Mouse (Mus musculus): ENCODE measurements at regions not wholly inside any gene's neighbourhood (a gene's known extent, or its start where the extent isn't known, plus 50 kb on each side); places are given as distances from the start of the nearest gene placed in this dataset.

DNA sequence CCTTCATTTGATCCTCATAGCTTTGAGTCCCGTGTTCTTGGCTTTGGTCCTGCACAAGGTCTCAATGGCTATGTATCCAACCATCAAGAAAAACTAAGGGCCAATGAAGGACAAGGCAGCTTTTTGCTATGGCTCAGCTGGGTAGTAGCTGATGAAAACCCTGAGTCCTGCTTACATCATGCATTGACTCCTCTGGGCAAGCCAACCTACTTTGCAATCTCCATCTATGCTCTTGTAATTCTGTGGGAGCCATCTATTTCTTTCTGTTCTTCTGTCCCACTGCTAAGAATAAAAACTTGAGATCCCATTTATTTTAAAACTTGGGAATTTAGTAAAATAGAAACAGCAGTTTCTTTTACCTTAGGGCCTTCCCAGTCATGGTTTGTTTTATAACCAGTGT lies 391.0 kb upstream of the Lmcd1 start:
- ATAC-seq (replicated peaks; ENCODE audit: poor library complexity): no peak

DNA sequence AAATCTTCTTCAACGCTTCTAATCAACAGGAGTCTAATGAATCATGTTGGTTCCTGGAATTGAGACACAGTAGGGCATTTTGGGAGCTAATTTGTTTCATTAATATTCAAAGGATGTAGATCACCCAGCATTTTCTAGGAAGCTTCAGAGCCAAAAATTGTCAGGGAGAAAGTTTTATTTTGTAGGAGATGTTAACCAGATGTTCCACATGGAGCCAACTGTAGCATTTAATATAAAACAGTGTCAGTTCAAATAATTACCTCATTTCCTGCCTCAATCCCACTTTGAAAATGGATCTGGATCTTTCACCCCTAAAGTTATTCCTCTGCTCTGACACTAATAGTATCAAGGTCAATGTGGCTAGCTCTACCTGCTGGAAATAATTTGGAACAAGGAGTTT lies 389.6 kb upstream of the Lmcd1 start:
- no peak for ATAC-seq (replicated peaks; ENCODE audit: poor library complexity)

DNA sequence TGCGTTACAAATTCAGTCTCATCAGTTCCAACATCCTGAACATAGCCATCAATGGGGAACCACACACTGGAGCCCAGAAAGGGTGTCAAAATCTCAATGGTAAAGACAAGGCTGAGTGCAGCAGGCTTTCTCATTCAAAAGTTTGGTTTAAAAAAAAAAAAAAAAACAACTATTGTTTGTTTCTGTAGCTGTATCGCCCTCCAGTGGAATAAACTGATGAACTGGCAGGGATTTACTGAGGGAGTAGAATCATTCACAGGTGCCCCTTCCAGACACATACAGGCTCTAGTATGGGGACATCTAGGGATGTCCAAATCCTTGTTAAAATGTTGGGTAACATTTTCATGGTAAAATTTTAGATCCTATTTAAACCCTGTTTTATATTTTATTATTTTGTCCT lies 361.6 kb upstream of the Lmcd1 start:
- ATAC-seq (replicated peaks; ENCODE audit: poor library complexity): no peak

DNA sequence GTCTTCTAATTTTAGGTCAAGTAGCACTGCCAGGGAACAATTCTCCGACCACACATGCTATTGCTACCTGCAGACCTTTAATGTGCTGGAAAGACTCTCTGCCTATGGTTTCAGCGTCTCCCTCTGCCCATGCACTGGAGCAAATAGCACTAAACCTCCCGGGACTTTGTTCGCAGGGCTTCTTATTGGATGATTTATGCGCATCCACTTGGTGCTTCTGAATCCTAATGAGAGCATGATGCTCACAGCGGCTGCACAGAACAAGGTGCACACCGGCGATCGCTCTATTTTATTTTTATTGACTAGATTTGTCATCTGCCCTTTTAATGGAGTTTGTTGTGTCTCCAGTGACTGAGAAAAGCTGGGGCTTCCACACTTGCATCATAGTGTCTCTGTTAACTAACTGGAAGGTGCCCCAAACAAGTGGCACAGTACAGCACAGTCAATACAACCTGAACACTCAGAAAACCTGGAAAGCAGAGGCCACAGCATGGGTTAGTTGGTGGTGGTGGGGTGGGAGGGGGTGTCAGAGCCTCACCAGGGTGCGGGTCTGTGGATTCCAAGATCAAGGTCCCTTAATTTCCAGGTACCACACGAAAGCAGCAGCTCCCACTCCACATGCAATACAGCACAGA lies 359.7 kb upstream of the Lmcd1 start:
- no peak for ATAC-seq (replicated peaks; ENCODE audit: poor library complexity)

DNA sequence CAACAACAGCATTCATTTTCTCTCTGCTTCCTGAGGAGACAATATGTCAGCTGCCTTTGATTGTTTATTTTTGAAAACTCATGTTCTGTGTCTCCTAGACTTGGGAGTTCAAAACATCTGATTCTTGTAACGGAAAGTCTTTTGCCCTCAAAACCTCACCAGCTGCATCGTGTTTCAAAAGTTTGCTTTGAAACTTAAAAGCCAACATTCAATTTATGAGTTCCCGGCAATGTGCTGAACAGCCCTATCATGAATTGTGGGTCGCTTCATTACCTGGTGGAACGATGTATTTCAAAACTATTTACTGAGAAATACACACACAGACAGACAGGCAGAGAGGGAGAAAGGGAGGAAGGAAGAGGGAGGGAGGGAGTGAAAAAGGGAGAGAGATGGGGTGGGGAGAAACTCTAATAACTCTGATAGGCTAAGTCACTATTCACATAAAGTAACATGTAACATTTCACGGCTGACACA lies 356.3 kb upstream of the Lmcd1 start:
- no peak for ATAC-seq (replicated peaks; ENCODE audit: poor library complexity)

DNA sequence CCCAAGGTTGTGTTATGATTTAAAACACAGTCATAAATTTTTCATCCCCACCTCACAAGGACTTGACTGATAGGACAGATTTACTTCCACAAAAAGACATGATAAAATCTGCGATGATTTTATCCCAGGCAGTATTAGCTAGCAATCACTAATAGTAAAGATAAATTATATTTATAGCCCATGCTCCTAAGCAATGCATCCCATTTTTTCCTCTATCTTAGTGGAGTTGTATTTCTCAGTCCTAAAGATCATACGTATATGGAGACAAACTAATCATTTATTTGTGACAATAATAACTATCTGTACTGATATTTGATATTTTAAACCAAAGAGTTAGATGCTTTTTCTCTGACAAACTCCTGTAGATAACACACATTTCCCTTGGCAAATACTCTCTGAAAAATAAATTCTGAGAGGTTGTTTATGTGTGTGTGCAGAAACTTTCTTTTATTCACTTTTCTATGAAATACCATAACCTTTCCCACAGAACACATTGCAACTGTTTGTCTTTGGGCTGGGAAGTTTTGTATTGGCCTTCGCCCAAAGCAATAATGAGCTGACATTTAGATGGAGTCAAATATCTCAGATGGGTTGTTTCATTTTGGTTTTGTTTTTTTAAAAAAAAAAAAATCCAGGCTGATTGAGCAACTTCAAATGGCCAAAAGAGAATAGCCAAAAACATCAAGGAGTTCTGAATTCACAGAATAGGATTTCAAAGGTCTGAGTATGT lies 355.5 kb upstream of the Lmcd1 start:
- ATAC-seq (replicated peaks; ENCODE audit: poor library complexity): no peak

DNA sequence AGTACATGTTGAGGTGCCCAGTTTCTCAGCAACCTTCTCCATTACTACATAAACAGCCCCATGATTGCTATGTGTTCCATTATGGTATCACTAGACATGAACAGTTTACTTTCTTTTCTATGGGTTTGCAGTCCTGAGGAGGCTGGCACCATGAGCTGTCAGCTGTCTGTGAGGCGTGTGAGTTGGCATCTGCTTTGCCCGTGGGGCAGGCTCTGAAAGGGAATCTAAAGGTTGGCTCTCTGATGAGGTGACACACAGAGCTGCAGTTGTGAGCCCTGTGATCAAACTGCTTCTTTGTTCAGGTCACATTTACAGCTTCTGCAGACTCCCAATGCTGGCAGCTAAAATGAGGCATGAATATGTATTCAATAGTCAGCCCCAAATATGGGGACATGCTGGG lies 341.0 kb upstream of the Lmcd1 start:
- no peak for ATAC-seq (replicated peaks; ENCODE audit: poor library complexity)

DNA sequence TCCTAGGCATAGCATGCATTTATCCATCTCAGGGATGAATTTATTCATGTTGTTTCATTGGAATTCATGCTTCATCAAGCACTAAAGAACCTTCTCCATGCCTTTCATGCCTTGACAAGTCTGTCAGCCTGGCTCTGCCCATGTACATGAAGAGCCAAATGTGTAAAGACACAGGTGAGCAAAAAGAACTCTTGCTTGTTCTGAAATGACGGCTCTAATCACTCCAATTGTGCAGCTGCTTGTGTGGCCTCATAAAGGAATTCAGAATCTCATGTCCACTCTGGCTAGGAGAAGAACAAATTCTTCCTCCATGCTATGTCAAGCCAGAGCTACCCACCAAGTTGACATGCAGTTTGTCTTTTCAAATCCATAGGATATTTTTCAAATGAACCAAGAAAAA lies 319.2 kb upstream of the Lmcd1 start:
- ATAC-seq (replicated peaks; ENCODE audit: poor library complexity): no peak

DNA sequence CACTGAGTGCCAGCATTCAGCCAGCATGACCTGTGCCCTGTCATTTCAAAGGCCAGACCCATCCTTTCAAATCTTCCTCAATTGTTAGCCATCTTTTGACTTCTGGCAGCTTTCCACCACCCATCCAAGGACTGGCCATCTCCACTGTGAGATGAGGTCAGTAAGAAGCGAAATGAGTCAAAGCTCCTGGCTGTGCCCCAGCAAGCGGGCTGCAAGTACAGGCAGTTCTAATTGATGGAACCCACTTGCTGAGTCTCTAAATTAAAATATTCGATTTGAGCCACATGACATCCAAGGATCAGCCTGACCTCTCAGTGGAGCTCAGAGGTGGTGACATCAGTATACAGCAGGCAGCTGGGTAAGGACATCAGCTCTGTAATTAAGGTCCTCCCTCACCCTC lies 307.8 kb upstream of the Lmcd1 start:
- no peak for ATAC-seq (replicated peaks; ENCODE audit: poor library complexity)

DNA sequence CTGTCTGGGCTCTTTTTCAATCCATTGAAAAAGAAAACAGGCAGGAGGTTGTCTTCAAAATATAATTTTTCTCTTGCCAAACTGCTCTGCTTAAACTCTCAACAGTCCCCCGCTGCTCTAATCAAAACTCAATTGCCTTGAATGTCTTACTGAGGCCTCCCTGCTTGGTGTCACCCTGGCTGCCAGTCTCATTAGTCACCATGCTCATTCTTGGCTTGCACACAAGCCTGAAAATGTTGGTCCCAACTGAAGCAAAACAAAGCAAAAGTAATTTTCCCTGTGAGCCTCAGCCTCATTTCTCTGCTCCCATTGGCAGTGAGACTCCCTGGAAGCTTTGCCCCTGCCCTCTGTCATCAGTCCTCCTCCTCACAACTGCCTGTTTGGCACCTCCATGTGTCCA lies 288.1 kb upstream of the Lmcd1 start:
- ATAC-seq (replicated peaks; ENCODE audit: poor library complexity): no peak

DNA sequence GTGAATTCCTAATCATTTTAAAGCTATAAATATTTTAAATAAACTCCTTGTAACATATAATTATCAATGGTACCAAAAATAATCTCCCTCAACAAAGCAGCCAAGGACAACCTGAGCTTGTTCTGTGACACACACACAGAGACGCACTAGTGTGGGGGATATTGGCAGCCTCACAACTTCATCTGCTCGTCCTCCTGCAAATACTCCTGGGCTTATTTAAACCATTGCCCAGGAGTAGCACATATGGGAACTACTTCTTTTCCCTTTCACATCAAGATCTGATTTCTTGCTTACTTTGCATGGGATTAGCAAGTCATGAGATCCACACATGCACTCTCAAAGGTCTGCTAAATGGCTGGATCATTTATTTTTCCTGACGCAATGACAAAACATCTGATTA lies 277.7 kb upstream of the Lmcd1 start:
- no peak for ATAC-seq (replicated peaks; ENCODE audit: poor library complexity)

DNA sequence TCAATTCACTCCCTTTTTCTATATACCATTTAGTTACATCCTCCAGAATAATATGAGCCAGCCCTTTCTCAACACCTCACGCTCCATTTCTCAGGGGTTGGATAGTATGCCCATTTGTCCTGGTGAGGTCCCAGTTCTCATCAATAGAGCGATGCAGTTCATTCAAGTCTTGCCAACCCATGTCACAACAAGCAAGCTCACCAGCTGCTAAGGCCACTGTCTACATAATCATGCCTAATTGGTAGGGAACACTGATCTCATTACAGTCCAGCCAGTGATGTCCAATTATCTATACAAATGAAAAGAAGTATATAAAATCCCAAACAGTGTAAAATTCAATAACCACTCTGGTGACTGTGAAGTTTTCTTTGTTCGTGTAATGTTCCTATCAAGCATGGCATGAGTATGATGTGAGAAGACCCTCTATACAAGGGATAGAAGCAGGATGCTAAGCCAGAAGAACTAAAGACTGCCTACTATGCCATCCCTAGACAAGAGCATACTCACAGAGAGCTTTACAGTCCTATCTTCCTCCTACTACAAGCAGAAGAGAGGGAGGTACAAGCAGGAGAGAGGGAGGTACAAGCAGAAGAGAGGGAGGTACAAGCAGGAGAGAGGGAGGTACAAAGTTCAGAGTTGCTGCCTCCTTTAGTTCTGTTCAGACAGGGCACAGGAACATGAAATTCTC lies 269.6 kb upstream of the Lmcd1 start:
- no peak for ATAC-seq (replicated peaks; ENCODE audit: poor library complexity)

DNA sequence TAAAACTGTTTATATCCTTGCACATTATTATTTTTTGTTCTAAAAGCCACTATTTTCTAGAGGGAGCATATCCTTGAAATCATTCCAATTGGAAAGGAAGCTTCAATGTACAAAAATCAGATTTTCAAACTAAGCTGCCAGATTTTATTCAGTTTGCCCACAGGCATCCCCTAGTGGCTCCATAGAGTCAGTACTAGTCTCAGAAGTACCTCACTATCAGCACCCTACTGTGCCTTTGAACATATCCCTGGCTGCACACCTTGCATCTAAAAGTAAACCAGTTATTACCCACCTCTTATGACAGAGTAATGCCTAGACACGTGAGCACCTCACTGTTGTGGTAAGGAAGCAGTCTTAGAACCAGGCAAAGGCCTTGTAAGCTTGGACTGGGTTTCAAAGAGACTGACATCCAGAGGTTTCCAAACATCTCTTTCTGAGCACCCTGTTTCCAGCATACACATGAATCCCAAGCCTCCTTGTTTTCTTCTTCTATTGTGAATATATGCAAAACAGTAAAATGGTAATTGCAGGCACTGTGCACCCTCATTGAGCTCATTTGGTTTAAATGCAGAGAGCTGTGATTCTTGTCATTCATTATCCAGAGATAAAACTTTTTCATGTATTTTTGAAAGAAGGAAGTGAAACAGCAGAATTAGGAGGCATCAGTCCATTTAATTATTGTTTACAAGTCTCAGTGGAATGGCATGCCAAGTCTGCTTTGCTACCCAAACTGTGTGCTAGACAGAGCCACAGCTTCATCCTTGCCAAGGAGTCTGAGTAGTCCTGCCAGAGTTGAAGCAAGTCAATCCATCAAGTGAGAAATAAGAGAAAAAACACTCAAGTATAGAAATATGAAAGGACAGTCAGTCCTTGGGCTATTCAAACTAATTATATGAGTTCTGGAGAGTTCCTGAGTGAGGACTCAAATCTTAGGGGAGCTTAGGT lies 247.0 kb upstream of the Lmcd1 start:
- no peak for ATAC-seq (replicated peaks; ENCODE audit: poor library complexity)

DNA sequence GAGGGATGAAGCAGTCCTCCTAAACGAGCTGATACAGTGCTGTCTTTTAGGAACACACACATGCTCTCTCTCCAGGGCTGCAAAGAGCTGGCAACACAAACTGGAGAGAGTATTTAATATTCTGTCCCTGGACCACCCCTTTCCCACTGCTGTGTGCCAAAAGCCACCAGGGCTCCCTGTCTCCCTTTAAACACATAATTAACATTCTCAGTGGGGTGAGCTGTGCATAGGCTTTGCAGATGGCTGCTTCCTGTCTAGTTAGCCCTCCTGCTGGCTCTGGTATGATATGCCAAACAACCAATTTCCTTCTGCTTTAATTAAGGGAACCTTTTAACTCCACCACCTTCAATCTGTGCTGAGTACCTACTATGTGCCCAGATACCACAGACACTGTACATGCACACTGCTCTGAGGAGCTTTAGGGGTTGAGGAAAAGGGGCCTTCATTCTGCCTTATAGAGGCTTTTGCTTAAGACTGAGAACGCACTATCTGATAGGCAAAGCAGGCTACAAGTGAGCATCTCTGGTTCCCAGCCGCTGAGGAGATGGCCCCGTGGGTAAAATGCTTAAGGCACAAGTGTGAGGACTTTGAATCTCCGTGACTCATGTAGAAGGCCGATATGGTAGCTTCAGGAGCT lies 222.9 kb upstream of the Lmcd1 start:
- ATAC-seq (replicated peaks; ENCODE audit: poor library complexity): no peak

DNA sequence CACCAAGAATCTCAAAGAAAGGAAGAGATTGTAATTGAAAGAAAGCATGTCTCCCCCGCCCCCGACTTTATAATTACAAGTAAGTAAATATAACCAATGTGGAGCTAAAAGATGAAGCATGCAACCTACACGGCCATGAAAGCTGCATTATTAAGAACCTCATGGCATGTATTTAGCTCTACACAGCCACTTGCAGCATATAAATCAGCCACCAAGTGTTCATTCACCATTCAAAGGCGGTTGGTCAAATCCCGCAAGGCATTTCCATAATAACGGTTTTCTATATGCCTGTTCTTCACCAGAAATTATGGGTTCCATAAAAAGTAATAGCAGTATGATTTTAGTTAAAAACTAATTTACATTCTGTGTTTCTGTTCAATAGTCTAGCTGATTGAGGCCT lies 221.4 kb upstream of the Lmcd1 start:
- ATAC-seq (replicated peaks; ENCODE audit: poor library complexity): no peak

DNA sequence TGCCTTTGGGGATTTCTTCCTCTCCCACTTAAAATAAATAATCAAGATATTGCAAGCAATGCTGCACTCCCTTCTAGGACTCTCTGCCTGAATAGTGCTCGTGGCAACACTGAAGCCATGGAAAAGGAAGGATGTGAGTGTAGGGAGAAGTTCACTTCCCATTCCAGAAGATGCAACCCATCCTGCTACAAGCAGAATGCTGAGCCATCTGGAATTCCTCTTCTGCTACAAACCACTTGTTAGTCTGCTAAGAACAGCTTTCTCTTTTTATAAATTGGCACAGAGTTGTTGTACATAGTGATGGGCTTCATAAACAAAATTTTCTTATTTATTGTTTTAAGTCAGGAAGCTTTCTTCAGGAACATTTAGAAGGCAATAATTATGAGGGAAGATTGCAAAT lies 215.7 kb upstream of the Lmcd1 start:
- no peak for ATAC-seq (replicated peaks; ENCODE audit: poor library complexity)

DNA sequence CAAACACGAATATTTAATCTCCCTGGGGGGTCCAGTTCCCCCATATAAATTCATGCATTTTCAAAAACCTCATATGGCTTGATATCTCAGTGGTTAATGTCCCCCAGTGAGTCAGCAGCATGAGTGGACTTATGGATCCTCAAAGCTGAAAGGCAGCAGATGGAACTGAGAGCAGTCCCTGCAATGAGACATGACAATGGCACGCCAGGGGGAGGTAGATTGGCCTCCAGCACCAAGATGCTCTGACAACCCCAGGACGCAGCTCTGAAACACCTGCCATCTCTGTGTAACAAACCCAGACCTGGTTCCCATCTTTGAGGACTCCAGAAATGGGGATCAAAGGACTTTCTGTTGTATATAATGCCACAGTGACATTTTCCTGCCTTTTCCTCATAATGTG lies 210.6 kb upstream of the Lmcd1 start:
- no peak for ATAC-seq (replicated peaks; ENCODE audit: poor library complexity)

DNA sequence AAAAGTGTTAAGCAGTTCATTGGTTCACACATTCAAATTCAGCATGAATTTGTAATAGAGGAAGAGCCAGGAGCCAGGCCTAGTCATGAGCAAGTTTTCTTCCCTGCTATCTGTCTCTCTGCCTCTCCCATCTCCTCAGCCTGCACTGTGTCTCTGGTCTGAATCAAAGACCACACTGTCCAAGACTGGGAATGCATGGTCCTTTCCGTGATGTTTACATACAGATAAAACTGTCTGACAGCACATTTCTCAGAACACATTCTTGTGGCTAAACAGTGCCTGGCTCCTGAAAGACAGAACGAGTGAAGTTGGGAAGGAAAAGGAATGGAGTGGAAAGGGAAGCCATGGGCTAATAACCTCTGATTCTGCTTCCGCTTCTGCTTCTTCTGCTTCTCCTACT lies 183.0 kb upstream of the Lmcd1 start:
- no peak for ATAC-seq (replicated peaks; ENCODE audit: poor library complexity)

DNA sequence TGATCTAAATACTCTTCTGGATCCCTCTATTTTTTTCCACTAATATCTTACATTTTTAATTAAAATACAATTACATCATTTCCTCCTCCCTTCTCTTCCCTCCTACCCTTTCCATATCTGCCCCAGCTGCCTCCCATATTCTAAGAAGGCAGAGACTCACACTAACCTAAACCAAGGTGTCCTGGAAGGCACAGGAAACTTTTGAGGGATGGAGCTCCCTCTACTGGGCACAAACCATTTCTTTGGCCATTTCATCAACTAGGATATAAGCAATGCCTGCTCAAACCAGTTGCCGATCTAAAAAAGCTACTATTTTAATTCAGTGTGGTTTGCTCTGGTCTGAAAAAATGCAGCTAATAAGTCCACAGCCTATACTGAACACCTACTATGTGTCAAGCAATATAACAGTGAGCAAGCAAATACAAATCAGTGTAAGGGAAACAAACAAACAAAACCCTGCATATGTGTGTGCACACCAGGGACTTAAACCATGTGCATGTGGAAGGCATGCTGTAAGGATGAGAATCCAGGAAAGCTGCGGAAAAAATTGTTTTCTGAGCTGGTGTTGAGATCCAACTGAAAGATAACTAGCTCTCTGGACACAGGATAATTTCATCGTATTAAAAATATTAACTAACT lies 182.3 kb upstream of the Lmcd1 start:
- ATAC-seq (replicated peaks; ENCODE audit: poor library complexity): 0 out of 2 replicates have a peak, but pooled peaks have one; percentile 46

DNA sequence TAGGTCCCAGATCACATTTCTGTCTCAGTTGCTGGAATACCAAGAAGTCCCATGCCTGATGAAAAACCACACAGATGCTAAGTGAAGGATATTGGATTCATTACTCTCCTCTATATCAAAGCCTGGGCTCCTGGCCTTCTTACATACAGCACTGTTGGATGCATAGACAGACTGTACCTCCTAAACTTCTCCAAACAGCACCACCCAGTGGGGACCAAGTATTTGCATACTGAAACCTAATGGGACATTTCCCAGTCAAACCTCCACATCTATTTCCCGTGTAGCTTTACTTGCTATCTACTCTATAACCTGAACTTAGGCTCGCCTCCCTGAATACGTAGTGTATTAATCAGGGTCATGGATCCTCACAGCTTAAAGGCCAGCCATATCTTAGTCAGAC lies 180.3 kb upstream of the Lmcd1 start:
- ATAC-seq (replicated peaks; ENCODE audit: poor library complexity): no peak
